Mouse (Mus musculus) megakaryocyte, embryonic 14.5 days (primary cell): Measurements from ENCODE around the gene Specc1. TPM values are rescaled to one million over a fixed set of nuclear protein-coding genes. Genes with fewer than 3 reads are reported as not detected.

ENCODE experiments used
- H3K27me3 ChIP-seq: replicated peaks from 2 replicates; pipeline ENCODE3; 2012; ENCODE audit warnings: inconsistent platforms
- H3K36me3 ChIP-seq: replicated peaks from 2 replicates; pipeline ENCODE3; 2012; ENCODE audit warnings: low read length, inconsistent platforms, mixed read lengths
- H3K4me1 ChIP-seq: 2 replicates; pipeline ENCODE4 v1.6.1; 2012; ENCODE audit warnings: inconsistent platforms
- H3K4me3 ChIP-seq: replicated peaks from 2 replicates; pipeline ENCODE3; 2012; ENCODE audit warnings: moderate library complexity, mild to moderate bottlenecking, inconsistent platforms
- H3K9me3 ChIP-seq: 2 replicates; pipeline ENCODE4 v1.6.1; 2012; ENCODE audit warnings: inconsistent platforms
- FLI1 ChIP-seq: IDR thresholded peaks from 2 replicates; pipeline ENCODE4 v1.6.1; 2012; ENCODE audit warnings: low read length, inconsistent platforms, mixed read lengths
- GATA1 ChIP-seq: IDR thresholded peaks from 3 replicates; pipeline ENCODE4 v1.6.1; 2012; ENCODE audit warnings: mixed read lengths, low read length, inconsistent platforms, borderline replicate concordance
- polyA plus RNA-seq: library from polyadenylated mRNA; stranded (reverse); fragments of >175 nt; gene quantifications from 2 replicates; pipeline ENCODE4 v1.2.3, GENCODE M21; 2012; ENCODE audit warnings: low replicate concordance; ENCODE audit not compliant: insufficient read depth

Gene Specc1
- polyA plus RNA-seq, 1 experiment = 7.1 TPM

DNA sequence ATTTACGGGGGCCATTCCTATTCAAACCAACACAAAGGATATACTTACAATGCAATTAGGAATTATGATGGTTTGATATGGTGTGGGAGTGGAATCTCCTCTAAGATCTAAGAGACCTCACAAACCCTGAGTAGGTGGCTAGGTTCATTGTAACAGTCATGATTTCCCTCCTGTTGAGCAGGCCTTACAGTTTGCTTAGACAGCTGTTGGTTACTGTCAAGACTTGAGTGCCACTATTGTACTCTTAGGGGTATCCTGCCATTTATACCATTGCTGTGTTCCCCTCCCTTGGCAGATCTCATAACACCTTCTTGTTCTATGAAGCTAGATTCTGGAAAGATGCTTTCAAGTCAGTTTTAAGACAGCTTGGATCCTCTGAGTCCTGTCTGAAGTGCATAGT lies 78.7 kb downstream of the Specc1 start:
- TF ChIP-seq GATA1 (no peak), FLI1 (no peak)
- no peak overlapping the region for H3K4me3 ChIP-seq
- H3K36me3 ChIP-seq = peaks cover 98% of the 10 kb centered on the region
- H3K9me3 ChIP-seq = peaks cover 15% of the 10 kb centered on the region
- H3K4me1 ChIP-seq = peaks cover 60% of the 10 kb centered on the region
- no peaks in the 10 kb centered on the region for H3K27me3 ChIP-seq

DNA sequence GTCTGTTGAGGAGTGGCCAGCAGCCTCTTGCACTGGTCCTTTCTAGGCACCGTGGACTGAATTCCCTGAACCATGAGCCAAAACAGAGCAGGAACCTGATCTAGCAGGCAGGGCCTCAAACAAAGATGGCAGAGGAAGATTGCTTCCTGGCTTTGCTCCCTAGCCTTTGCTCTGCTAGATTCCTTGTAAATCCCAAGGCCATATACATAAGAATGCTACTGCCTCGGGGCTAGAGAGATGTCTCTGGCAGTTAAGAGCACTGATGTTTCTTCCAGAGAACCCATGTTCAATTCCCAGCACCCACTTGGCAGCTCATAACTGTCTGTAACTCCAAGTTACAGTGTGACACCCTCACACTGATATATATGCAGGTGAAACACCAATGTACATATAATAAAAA lies 83.6 kb downstream of the Specc1 start:
- TF ChIP-seq FLI1 = no peak
- TF ChIP-seq GATA1 = no peak
- Histone ChIP-seq H3K4me1 (peaks cover 41% of the 10 kb centered on the region), H3K9me3 (peaks cover 15% of the 10 kb centered on the region), H3K4me3 (no peak overlapping the region), H3K36me3 (peaks cover 82% of the 10 kb centered on the region), H3K27me3 (no peaks in the 10 kb centered on the region)

DNA sequence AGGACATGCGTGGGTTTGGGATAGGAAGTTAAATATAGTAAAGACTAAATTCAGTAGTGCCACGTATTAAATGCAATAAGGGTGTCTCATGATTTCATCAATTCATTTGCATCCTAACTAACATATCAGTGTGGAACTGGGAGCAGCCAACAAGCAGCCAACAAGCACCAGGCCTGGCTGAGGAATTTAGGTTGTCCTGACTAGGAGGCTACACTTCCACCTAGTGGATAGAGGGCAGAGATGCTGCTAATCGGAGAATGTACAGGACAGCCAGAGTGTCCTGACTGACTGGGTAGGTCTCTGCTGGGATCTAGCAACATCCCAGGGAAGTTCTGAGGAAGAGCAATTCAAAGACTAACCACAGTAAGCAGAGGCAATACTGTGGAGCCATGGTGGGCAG lies 88.1 kb downstream of the Specc1 start:
- H3K27me3 ChIP-seq = no peaks in the 10 kb centered on the region
- H3K36me3 ChIP-seq = peaks cover 81% of the 10 kb centered on the region
- H3K4me1 ChIP-seq = peaks cover 56% of the 10 kb centered on the region
- TF ChIP-seq GATA1 = no peak
- TF ChIP-seq FLI1 = no peak
- 0 out of 2 replicates have a peak, but pooled peaks cover 3% of the 10 kb centered on the region for H3K9me3 ChIP-seq
- H3K4me3 ChIP-seq = no peak overlapping the region

- H3K36me3 ChIP-seq = peaks cover 86% of the 10 kb centered on the region
- no peak for TF ChIP-seq FLI1
- TF ChIP-seq GATA1 = no peak
- H3K4me1 ChIP-seq = peaks cover 69% of the 10 kb centered on the region
Observed at GRCm38 (mm10) chr11:62045964-62046363, 89.4 kb downstream of the Specc1 start.

GRCm38 (mm10) chr11:62047817-62048640 lies 91.5 kb downstream of the Specc1 start:
- no peak for TF ChIP-seq FLI1
- Histone ChIP-seq H3K9me3 (no peaks in the 10 kb centered on the region), H3K27me3 (no peaks in the 10 kb centered on the region), H3K36me3 (peaks cover 97% of the 10 kb centered on the region), H3K4me1 (peaks cover 75% of the 10 kb centered on the region), H3K4me3 (no peak overlapping the region)

More at GRCm38 (mm10) chr11:62045964-62046363, 89.4 kb downstream of the Specc1 start:
- Histone ChIP-seq H3K4me3 (no peak overlapping the region), H3K27me3 (no peaks in the 10 kb centered on the region), H3K9me3 (no peaks in the 10 kb centered on the region)

GRCm38 (mm10) chr11:62049170-62049569 lies 92.6 kb downstream of the Specc1 start:
- H3K27me3 ChIP-seq = no peaks in the 10 kb centered on the region
- peaks cover 71% of the 10 kb centered on the region for H3K4me1 ChIP-seq
- H3K4me3 ChIP-seq = no peak overlapping the region
- TF ChIP-seq GATA1 = no peak
- no peak for TF ChIP-seq FLI1
- no peaks in the 10 kb centered on the region for H3K9me3 ChIP-seq
- peaks cover 97% of the 10 kb centered on the region for H3K36me3 ChIP-seq

DNA sequence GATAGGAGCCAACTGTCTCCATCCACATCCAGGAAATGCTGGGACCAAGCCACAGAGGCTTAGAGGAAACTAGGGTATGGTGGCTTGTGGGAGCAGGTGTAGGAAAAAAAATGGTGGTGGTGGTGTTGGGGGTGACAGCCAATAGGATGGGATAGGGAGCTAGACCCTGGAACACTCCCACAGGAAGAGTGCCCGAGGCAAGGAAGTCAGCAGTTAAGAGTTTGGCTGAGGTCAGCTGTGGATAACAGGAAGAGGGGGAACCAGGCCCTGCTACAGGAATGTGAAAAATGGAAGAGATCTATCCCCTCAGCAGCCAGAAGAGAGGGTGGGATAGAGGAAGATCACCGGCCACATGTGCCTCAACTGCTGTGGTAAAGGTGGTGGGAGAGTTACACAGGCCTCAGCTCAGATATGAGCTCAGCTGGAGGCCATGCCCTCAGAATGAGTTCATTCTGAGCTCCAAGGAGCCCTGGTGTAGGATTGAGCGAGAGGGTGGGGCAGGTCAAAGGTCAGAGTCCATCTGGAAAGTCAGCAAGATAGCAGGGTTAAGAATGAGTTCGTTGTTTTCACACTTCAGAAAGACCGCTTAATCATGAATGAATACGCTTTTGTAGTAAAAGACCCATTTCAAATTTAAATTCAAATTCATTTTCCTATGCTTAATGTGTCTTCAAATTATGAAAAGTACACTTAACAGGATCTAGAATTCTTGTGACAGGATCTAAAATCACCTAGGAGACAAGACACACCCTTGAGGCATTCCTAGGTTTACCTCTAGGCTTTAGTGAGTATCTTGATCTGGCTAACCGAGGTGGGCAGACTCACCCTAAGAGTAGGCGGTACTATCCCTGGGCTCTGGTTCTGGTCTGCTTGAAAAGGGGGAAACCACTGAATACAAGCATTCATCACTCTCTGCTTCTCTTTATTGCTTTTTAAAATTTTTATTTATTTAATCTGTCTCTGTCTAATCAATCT lies 94.1 kb downstream of the Specc1 start:
- Histone ChIP-seq H3K4me3 (no peak overlapping the region), H3K9me3 (no peaks in the 10 kb centered on the region), H3K27me3 (no peaks in the 10 kb centered on the region), H3K36me3 (peaks cover 95% of the 10 kb centered on the region), H3K4me1 (peaks cover 66% of the 10 kb centered on the region)
- no peak for TF ChIP-seq FLI1

DNA sequence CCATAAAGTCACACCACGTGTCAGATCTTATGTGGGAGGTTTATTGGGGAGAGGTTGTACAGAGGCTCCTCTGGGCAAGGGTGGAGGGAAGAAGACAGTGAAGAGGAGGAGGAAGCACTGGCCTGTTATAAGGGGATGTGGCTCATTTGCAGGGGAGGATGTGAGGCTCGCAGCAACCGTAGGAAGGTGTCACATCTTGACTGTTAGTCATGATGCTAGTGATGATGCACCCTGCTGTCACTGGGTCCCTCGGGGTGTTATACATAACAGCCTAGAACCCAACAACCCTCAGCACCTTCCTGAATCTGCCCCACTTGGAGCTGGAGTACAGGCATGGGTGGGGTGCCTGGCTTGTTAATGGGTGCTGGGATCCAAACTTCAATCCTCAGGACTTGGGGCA lies 94.9 kb downstream of the Specc1 start:
- Histone ChIP-seq H3K27me3 (no peaks in the 10 kb centered on the region), H3K4me1 (peaks cover 60% of the 10 kb centered on the region), H3K4me3 (peak overlapping the region; percentile 25), H3K9me3 (no peaks in the 10 kb centered on the region), H3K36me3 (peaks cover 94% of the 10 kb centered on the region)
- TF ChIP-seq GATA1 (no peak), FLI1 (no peak)

- peaks cover 51% of the 10 kb centered on the region for H3K4me1 ChIP-seq
- TF ChIP-seq FLI1 (no peak), GATA1 (no peak)
- H3K36me3 ChIP-seq = peaks cover 92% of the 10 kb centered on the region
- no peak overlapping the region for H3K4me3 ChIP-seq
- H3K27me3 ChIP-seq = no peaks in the 10 kb centered on the region
- no peaks in the 10 kb centered on the region for H3K9me3 ChIP-seq
Observed at GRCm38 (mm10) chr11:62053928-62054327, 97.4 kb downstream of the Specc1 start.

DNA sequence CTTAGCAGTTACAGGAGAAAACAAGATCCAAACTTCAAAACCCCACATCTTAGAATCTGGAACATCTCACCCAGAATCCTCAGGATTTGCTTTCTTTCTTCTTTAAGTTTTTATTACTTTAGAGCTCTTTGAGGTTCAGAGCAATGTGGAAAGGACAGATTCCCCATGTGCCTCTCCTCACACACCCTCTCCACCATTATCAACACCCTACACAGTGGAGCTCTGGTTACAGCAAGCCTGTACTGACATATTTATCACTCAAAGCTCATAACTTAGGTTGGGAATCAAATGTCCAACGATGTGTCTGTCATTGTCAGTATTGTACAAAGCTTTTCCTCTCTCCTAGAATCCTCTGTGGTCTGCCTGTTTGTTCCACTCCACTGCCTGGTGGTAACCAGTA lies 108.0 kb downstream of the Specc1 start:
- no peak for TF ChIP-seq FLI1
- TF ChIP-seq GATA1 = no peak
- peaks cover 78% of the 10 kb centered on the region for H3K4me1 ChIP-seq
- H3K4me3 ChIP-seq = no peak overlapping the region
- H3K27me3 ChIP-seq = no peaks in the 10 kb centered on the region
- H3K36me3 ChIP-seq = peaks cover 60% of the 10 kb centered on the region
- H3K9me3 ChIP-seq = no peaks in the 10 kb centered on the region
